Mouse (Mus musculus): ENCODE measurements around the gene Tet3. TPM values are rescaled to one million over a fixed set of nuclear protein-coding genes. Genes with fewer than 3 reads are reported as not detected.
A peak's percentile ranks its signal among the peaks of the same experiment; 100 is the strongest.

Gene Tet3
- total RNA-seq, 2 experiments from 2014 or later = 13.5 to 55.9 TPM

DNA sequence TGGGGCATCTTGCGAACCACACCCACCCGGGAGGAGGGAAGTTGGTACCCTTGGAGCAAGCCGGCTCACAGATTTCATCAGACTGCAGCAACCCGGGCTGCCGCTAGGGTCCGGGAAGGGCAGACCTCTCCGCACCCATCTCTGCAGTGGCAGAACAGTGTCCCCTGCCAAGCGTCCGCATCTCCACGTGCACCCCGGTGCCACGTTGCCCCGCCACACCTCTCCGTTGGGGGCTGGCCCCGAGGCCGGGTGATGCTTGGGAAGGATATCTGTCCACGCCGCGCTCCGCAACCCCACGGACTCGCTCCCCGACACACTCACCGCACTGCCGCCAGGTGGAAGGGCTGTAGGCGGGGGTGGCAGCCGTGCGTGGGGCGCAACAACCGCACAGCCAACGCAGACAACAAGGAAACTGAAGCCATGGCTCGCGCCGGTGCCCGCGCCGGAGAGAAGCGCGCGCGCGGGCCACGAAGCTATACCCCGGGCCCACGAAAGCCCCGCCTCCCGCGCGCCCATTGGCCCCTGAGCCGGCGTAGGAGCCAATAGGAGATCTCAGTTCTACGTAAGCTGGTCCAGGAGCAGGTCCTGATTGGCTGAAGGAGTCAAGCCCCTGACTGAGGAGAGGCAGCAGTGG lies 141.7 kb downstream of the Tet3 start:
- ATAC-seq (replicated peaks; ENCODE audit: low FRiP score, low TSS enrichment, poor library complexity, severe bottlenecking) = peak; percentile 97

GRCm38 (mm10) chr6:83316022-83316421 lies 142.9 kb downstream of the Tet3 start:
- ATAC-seq (replicated peaks; ENCODE audit: low FRiP score, low TSS enrichment, poor library complexity, severe bottlenecking) = no peak

GRCm38 (mm10) chr6:83315293-83315692 lies 143.6 kb downstream of the Tet3 start:
- no peak for ATAC-seq (replicated peaks; ENCODE audit: low FRiP score, low TSS enrichment, poor library complexity, severe bottlenecking)

GRCm38 (mm10) chr6:83312514-83312913 lies 146.4 kb downstream of the Tet3 start:
- ATAC-seq (replicated peaks; ENCODE audit: low FRiP score, low TSS enrichment, poor library complexity, severe bottlenecking) = no peak

Other genes starting within 250 kb of the Tet3 start
- not detected in 2 replicates for gene Slc4a5, start 239.3 kb downstream of the Tet3 start, total RNA-seq (2014; fragmentation: Nextera tagmentation)
- 0.91 TPM in 1 of 2 replicates, not detected in the other for gene Slc4a5, start 239.3 kb downstream of the Tet3 start, total RNA-seq (2017)
- gene Mthfd2, start 133.2 kb downstream of the Tet3 start, total RNA-seq (2014; fragmentation: Nextera tagmentation) = 20.4 and 44.9 TPM in 2 replicates
- gene Mthfd2, start 133.2 kb downstream of the Tet3 start, total RNA-seq (2017) = 26.9 and 30.5 TPM in 2 replicates
- gene Mob1a, start 133.1 kb downstream of the Tet3 start, total RNA-seq (2014; fragmentation: Nextera tagmentation) = 58.8 and 60.6 TPM in 2 replicates
- gene Mob1a, start 133.1 kb downstream of the Tet3 start, total RNA-seq (2017) = 117 and 119 TPM in 2 replicates
- gene Bola3, start 109.9 kb downstream of the Tet3 start, total RNA-seq (2014; fragmentation: Nextera tagmentation) = 127 and 162 TPM in 2 replicates
- gene Bola3, start 109.9 kb downstream of the Tet3 start, total RNA-seq (2017) = 90.1 and 125 TPM in 2 replicates
- gene Dguok, start 47.9 kb upstream of the Tet3 start, total RNA-seq (2014; fragmentation: Nextera tagmentation) = 53.6 and 64.2 TPM in 2 replicates
- 35.7 and 37.9 TPM in 2 replicates for gene Dguok, start 47.9 kb upstream of the Tet3 start, total RNA-seq (2017)
- gene Actg2, start 77.2 kb upstream of the Tet3 start, total RNA-seq (2014; fragmentation: Nextera tagmentation) = not detected in 2 replicates
- gene Actg2, start 77.2 kb upstream of the Tet3 start, total RNA-seq (2017) = not detected in 2 replicates
- gene Stambp, start 113.6 kb upstream of the Tet3 start, total RNA-seq (2014; fragmentation: Nextera tagmentation) = 22.7 and 24.9 TPM in 2 replicates
- gene Stambp, start 113.6 kb upstream of the Tet3 start, total RNA-seq (2017) = 2.4 and 3.2 TPM in 2 replicates
- gene Clec4f, start 197.1 kb upstream of the Tet3 start, total RNA-seq (2014; fragmentation: Nextera tagmentation) = not detected in 2 replicates
- not detected in 2 replicates for gene Clec4f, start 197.1 kb upstream of the Tet3 start, total RNA-seq (2017)
- not detected in 2 replicates for gene Cd207, start 218.8 kb upstream of the Tet3 start, total RNA-seq (2014; fragmentation: Nextera tagmentation)
- not detected in 2 replicates for gene Cd207, start 218.8 kb upstream of the Tet3 start, total RNA-seq (2017)